Mouse (Mus musculus): ENCODE results near the gene Olfml2a. TPM values are rescaled to one million over a fixed set of nuclear protein-coding genes. Genes with fewer than 3 reads are reported as not detected.

The Olfml2a gene
- total RNA-seq, 2 experiments from 2014 or later = 1.4 to 1.5 TPM

DNA sequence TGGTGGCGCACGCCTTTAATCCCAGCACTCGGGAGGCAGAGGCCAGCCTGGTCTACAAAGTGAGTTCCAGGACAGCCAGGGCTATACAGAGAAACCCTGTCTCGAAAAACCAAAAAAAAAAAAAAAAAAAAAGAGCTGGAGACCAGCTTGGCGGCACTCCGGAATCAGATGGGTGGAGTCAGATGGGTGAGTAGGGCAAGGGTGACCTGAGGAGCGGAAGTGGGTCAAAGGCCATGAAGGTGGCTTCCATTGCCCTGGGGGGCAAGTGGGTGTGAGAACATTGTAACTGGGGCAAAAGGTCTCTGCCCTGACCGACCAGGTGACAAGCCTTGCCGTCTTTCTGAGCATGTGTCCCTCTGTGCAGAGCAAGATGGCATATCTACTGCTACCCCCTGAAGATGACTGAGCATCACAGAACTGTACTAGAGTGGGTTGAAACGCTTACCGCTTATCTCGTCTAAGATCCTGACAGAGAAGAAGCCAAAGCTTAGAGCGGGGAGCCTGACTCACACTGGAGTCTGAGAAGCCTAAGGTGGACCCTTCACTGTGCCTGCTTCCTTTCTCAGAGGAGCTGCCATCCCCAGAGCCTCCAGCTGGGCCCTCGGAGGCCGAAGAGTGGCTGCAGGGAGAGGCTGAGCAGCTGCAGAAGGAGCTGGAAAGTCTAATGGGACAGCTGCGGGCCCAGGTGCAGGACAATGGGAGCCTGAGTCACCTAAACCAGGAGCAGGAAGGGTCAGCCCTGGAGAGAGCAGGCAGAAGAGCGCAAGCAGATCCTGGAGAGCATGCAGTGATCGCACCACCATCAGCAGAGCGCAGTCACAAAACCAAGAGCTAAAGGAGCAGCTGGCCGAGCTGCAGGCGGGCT is 44.4 kb downstream of the Olfml2a start:
- DNase-seq (ENCODE audit: extremely low spot score in 1 of 2, low spot score in 1 of 2) = no peak

DNA sequence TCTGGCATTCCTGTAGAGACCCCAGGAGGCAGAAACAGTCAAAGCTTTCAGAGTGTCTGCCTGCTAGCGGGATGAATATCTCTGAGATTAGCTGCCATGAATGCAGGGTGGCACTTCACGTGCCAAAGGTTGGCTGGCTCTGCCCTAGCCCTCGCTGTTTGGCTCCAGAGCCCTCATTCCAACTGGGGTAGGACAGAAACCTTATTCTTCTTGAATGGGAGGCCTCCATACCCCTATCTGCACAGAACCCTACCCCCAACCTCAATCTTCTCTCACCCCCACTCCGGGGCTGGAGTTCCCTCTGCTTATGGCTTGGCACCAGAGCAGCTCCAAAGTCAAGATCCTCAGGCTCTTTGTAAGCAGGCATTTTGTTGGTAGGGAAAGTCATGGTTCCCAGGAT is 46.1 kb downstream of the Olfml2a start:
- no peak for DNase-seq (ENCODE audit: extremely low spot score in 1 of 2, low spot score in 1 of 2)

DNA sequence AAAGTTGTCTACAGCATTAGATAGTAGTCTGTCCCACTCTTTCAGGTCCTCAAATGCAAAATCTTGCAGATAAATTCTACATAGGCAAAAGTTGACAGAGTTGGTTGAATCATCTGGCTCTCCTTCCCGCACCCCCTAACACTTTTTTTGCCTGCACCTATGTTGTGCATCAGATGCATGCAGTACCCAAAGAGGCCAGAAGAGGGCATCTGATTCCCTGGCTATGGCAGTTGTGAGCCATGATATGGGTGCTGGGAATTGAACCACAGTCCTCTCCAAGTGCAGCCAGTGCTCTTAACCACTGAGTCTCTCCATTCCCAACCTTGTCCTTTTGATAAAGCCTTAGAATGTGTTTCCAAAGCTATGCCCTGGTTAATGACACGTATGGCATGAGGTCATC is 51.7 kb downstream of the Olfml2a start:
- no peak for DNase-seq (ENCODE audit: extremely low spot score in 1 of 2, low spot score in 1 of 2)

DNA sequence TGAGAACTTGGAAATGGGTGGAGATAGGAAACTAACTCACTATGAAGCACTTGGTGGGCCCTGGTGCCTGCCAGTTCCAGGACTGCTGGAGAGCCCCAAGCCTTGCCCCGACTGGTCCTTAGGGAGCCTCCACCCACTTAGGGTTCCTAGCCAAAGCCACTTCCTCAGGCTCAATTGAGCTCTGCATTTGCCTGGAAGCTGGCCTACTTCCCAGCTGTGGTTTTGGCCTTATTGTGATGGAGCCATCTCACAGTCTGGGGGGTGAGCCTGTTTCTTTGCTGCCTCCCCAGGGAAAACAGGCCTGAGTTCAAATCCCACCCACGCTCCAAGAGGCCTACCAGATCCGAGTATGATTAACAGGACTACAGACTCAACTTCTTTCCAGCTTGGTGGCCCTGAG is 54.8 kb downstream of the Olfml2a start:
- DNase-seq (ENCODE audit: extremely low spot score in 1 of 2, low spot score in 1 of 2) = no peak

DNA sequence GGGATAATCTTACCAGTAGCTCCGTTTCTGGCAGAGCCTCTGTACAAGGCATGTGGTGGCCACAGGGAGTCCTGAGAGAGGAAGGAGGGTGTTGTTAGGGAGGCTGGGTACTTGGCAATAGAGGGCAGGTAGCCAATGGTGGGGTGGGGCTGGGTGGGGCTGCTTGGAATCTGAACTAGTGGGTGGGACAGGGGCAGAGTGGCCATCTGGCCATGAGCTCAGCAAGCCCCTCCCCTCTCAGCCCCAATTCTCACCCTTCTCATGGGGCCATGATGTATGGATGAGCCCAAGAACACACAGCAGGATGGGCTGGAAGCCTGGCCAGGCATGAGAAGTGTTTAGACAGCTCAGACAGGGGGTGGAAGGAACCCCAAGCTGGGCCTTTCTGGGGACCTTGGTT is 55.6 kb downstream of the Olfml2a start:
- DNase-seq (ENCODE audit: extremely low spot score in 1 of 2, low spot score in 1 of 2) = no peak

DNA sequence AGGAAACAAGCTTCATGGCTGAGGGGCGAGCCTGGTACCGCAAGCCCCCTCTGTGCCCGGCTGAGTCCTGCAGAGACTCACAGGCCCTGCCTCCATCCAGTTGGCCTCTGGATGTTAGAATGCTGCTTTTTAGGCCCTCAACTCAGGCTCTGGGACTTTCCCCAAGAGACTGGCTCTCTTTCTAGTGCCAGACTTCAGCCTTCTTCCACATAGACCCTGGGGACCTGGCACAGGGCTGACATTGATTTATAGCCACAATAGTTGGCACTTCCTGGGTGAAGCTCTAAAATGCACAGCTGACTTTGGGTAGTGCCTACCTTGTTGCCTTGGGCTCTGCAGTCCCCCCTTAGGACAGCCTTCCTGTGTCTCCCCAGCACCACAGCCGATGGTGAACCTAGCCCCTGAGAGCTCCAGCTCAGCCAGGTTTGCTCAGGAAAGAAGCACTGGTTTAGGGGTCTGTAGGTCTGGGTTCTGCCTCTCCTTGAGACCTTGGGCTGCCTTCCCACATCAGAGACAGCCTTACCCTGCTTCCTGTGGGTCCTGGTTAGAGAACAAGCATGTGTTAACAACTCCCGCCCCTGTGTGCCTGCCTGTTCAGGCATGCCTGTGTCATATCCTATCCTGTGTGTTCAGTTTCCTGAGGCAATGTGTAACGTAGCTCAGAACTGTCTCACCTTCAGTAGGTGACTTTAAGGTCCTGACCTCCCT is 56.2 kb downstream of the Olfml2a start:
- DNase-seq (ENCODE audit: extremely low spot score in 1 of 2, low spot score in 1 of 2) = no peak

DNA sequence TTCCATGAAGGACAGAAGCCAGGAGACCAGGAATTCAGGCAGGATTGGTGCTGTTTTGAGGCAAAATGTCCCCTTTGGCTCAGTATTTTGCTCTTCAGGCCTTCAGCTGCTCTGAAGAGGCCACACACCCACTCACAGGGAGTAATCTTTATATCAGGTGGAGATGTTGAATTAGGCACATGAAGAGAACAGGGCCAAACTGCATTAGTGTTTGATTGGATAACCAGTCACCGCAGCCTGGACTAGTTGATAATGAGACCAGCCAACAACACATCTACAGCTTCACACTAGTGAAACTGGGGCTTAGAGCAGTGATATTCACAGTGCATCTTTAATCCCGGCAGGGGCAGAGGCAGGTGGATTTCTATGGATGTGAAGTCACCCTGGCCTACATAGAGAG is 57.2 kb downstream of the Olfml2a start:
- no peak for DNase-seq (ENCODE audit: extremely low spot score in 1 of 2, low spot score in 1 of 2)

DNA sequence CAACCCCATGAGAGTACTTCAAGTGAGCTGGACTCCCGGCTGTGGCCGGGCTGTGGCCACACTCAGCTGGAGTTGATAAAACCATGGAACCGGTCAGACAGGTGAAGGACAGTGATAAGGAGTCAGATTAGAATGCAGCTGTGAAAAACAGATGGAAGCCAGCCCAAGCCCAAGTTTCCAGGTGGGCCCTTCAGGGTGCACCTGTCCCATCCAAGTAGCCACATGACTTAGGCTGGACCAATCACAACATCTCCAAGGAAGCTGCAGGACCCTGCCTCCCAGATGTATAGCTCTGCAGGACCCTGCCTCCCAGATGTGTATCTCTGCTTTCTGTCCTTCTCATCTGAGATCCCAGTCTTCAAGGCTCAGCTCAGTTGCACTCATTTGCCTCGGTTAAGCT is 60.2 kb downstream of the Olfml2a start:
- DNase-seq (ENCODE audit: extremely low spot score in 1 of 2, low spot score in 1 of 2) = no peak

DNA sequence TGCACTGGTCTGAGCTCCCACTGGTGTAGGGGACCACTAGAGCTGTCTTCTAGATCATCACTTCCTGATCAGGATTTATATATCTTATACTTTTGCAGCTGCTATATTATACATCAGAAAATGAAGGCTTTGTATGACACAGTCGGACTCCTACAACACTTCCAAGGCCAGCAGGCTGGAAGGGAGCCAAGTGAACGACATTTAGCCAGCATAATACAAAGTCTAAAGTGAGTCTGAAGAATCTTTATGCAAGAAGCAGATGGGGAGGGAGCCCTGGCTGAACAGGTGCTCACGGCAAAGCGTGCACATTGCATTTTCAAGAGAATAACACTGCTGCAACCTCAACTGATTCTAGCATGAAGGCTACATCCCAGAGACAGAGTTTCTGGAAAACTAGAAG is 60.7 kb downstream of the Olfml2a start:
- no peak for DNase-seq (ENCODE audit: extremely low spot score in 1 of 2, low spot score in 1 of 2)

DNA sequence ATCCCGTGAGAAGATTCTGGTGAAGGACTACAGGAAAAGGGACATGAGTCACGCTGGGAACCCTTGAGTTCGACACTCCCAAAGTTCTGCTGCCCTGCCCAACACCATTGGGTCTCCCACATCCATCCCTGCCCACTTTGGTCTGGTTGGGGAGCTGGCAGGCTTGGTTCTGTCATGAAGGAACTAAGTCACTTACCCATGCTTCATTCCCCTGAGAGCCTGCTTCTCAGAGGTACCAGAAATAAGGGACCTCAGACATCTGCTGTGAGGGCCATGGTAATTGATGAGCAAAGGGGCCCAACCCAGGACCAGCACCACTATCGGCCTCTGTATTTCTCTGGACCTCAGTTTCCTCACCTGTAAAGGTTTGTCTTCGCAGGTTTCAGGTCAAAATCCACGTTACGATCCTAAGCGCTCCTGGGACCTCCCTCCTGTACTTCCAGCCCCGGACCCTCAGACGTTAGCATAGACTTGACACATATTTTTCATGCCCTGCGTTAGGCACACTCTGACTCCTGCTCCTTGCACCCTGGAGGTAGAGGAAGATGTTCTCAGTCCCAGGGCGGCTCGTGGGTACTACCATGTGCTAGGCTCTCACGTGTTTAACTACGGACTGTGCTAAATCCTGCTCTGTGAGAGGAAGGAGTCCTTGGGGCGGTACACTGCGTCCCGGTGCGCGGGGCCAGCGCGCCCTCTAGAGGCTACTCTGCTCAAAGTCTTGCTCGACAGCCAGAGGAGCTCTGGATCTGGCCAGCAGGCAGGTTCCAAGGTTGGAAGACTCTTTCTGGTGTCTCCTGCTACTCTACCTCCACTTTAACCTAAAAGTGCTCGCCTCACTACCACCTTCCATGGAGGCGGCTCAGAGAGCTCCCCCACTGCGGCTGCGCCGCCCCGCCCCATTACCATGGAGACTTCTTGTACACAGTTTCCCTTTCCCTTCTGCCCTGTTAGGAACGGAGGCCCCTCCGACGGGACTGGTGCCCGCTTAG is 65.9 kb downstream of the Olfml2a start, which contains the start of gene Wdr38:
Gene Wdr38, plus strand, starts transcription at position 91 of the 989 bp plus-strand sequence.
- DNase-seq (ENCODE audit: extremely low spot score in 1 of 2, low spot score in 1 of 2) = peak; percentile 90

DNA sequence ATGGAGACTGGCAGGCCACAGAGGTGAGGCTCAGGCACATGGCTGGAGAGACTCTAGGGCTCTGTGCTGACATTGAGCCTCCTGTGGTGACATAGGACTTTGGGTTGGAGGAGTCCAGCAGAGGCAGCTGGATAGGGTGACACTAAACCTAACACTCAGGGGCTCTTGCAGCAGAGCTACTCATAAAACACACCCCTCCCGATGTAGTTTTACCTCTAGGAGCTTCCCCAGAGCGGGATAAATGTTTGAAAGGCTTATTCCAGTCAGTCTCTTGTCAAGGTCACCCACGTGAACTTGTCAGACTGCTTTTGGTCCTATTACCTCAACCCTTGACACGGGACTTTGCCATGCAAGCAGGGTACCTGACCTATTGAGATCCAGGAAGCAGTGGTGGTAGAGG is 67.6 kb downstream of the Olfml2a start:
- no peak for DNase-seq (ENCODE audit: extremely low spot score in 1 of 2, low spot score in 1 of 2)

DNA sequence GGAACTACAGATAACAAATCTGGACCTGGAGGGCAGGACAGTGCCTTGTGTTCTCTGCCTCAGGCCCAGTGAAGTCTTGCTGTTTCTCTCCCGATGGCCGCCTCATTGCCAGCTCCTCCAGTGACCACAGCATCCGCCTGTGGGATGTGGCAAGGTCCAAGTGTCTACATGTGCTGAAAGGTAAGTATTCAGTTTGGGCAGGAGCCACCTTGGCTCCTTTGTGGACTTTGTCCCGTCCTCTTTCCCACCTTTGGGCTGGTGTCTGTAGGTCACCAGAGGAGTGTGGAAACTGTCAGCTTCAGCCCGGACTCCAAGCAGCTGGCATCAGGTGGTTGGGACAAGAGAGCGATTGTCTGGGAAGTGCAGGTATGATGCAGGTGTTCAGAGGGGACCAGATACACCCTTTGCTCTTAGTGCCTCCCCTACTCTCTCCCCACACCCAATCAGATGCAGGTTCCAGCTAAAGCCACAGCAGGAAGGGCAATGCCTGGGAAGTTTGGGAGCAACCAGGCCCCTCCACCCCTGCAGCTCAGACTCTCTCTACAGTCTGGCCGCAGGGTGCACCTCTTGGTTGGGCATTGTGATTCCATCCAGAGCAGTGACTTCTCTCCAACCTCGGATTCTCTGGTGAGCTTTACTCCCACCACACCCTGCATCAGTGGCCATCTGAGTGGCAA is 68.3 kb downstream of the Olfml2a start:
- no peak for DNase-seq (ENCODE audit: extremely low spot score in 1 of 2, low spot score in 1 of 2)

DNA sequence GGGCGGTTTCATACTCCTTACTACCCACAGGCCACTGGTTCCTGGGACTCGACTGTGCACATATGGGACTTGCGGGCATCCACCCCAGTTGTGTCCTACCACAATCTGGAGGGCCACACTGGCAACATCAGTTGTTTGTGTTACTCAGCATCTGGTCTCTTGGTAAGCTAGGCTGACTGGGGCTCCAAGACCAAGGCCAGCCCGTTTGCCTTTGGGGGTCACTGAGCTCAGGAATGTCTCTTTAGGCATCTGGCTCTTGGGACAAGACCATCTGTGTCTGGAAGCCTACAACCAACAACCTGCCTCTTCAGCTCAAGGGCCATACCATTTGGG is 68.8 kb downstream of the Olfml2a start:
- no peak for DNase-seq (ENCODE audit: extremely low spot score in 1 of 2, low spot score in 1 of 2)

DNA sequence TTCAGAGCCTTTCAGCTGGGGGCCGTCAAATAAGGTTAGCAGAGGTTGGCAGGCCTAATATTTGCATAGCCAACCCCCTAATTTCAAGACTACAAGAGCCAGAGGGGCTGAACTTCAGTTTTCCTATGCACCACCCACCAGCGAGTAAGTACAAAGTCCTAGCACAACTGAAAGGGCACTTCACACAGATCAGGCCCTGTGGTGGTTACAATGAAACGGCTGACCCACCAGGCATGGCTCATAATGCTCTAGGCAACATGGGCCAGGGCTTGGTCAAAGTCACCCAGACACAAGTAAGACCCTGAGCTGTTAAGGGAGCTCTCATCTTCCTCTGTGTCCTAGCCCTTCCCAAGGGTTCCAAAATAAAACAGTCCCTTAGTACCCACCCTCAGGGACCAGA is 70.1 kb downstream of the Olfml2a start:
- DNase-seq (ENCODE audit: extremely low spot score in 1 of 2, low spot score in 1 of 2) = no peak

DNA sequence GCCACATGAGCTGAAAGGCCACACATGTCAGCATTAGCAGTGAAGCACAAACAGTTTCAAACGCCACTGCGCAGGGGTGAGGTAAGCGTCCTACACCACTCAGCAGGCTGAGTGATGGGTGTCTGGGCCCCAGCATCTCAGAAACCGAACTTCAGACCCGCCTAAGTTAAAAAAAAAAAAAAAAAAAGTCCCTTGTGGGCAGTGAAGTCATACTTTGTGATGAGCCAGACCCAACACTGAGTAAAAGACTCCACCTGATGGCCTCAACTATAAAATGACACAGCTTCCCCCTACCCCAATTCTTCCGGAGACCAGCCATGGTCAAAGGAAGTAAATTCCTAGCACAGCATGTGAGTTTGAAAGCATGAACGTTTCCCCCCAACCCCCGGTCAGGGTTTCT is 71.3 kb downstream of the Olfml2a start:
- no peak for DNase-seq (ENCODE audit: extremely low spot score in 1 of 2, low spot score in 1 of 2)

DNA sequence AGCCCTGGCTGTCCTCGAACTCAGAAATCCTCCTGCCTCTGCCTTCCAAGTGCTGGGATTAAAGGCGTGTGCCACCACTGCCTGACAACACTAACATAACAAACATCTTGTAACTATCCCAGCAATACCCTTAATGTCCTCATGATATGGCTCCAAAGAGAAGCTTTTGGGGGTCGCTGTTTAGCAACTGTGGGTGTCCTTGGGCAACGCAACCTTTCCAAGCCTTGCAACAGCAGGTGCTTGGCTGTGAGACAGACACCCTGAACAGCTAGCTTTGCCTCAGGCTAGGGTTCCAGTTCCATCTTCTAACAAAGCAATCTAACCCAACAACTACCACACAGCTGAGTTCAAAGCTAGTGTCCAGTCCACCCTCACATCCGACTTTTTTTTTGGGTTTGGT is 71.7 kb downstream of the Olfml2a start:
- DNase-seq (ENCODE audit: extremely low spot score in 1 of 2, low spot score in 1 of 2) = no peak

DNA sequence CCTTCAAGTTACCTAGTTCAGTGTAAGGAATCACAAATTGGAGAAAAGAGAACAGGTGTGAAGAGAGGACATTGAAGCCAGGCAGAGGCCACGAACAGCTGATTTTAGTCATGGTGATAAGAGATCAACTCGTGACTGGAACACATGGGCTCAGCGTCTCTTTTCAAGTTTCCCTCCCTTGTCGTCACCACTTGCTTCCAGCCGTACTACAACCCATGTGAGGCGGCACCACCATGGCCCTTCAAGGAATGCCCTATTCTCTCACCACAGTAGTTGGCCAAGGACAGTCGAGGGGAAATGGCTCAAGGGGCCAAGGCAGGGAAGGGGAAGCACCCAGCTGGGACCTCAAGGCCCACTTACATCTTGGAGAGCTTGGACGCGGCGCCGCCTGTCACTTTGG is 72.6 kb downstream of the Olfml2a start:
- no peak for DNase-seq (ENCODE audit: extremely low spot score in 1 of 2, low spot score in 1 of 2)

DNA sequence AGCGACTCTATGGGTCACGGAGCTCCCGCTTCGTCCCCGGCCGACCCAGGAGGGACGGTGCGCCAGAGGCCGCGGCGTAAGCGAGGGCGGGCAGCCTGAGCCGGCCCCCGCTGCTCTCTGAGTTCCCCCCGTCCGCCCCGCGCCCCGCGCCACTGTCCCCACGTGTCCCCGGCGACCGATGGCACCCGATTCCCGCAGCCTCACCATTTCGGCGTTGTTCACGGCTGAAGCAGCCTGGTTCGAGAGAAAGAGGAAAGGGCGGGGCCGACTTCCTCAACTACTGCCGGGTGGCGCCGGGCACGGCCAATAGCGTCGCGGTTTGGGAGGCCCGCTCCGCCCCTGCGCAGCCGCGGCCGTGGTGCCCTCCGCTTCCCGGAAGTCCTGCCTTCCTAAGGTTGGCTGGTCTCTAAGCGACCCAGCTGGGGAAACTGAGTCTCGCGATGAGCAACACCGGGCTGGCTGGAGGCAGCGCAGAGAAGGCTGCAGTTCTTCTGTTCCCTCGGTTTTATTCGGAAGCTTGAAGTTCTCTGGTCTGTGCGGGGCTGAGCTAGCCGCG is 73.2 kb downstream of the Olfml2a start, which contains the start of gene Arpc5l:
Gene Arpc5l, plus strand, starts transcription at position 469 of the 556 bp plus-strand sequence.
- peak; percentile 82 to 83 for DNase-seq (ENCODE audit: extremely low spot score in 1 of 2, low spot score in 1 of 2)

DNA sequence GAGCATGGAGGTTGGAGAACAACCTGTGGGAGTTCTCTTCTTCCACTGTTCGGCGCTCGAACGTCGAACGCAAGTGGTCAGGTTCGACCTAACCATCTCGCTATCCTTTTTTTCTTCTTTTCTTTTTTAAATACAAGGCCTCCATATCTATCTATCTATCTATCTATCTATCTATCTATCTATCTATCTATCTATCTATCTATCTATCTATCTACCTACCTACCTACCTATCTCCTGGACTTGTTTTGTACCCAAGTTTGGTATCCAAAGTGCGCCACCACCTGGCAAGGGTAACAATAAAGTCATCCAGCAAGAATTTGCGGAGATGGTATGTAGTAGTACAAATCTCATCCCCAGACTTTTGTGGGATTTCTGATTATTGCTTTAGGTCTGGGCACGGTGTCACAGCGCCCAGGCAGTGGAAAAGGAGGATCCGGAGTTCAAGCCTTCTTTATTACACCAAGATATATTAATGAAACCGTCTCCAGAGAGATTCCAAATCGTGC is 73.8 kb downstream of the Olfml2a start, which contains the start of gene Rpl35:
Gene Rpl35, minus strand, starts transcription at position 51 of the 506 bp plus-strand sequence.
- DNase-seq (ENCODE audit: extremely low spot score in 1 of 2, low spot score in 1 of 2) = peak in 1 of 2 experiments; percentile 49
